Mouse (Mus musculus): ENCODE results near the gene Axin2. TPM values are rescaled to one million over a fixed set of nuclear protein-coding genes. Genes with fewer than 3 reads are reported as not detected.

The Axin2 gene
- polyA plus RNA-seq, 1 experiment from 2014 or later = 3.0 TPM

DNA sequence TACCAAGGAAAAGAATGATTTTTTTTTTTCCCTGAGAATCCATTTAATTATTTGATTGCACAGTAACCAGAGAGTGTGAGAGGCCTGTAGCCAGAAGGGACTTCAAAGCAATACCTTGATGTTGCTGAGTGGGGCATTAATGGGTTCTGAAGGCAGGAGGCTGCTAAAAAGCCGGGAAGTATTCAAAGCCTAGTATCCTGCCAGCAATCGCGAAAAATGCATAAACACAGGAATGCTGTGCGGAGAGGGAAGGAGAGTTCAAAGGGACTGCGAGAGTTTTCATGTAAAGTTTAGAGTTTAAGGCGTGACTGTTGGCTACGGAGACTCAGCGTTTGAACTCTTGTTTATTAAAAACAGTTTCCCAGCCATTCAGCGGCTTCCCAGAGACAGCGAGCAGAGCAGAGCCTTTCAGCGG lies 41.5 kb downstream of the Axin2 start:
- Histone ChIP-seq H3K4me3 (ENCODE audit: low read depth, low read length) (no peak overlapping the region), H3K9me3 (replicated peaks; ENCODE audit: control insufficient read depth, low read length) (no peaks in the 10 kb centered on the region), H3K9ac (ENCODE audit: low read depth, low read length) (0 out of 2 replicates have a peak overlapping the region, but pooled peaks have one; percentile 34), H3K4me2 (peak overlapping the region; percentile 48), H3K4me1 (ENCODE audit: control insufficient read depth, insufficient read depth, low read length) (peaks cover 6% of the 10 kb centered on the region), H3K27me3 (ENCODE audit: control insufficient read depth, insufficient read depth, low read length) (no peaks in the 10 kb centered on the region; the same call in 1 of the 2 replicates), H3K36me3 (ENCODE audit: control insufficient read depth, insufficient read depth, low read length) (no peaks in the 10 kb centered on the region), H3K27ac (ENCODE audit: low read depth, low read length) (no peak overlapping the region)
- ATAC-seq (replicated peaks; ENCODE audit: insufficient number of reproducible peaks, low FRiP score, low TSS enrichment) = no peak
- WGBS (ENCODE audit: insufficient replicate concordance) = 7% methylated on average over 11 of the region's 11 CpGs

DNA sequence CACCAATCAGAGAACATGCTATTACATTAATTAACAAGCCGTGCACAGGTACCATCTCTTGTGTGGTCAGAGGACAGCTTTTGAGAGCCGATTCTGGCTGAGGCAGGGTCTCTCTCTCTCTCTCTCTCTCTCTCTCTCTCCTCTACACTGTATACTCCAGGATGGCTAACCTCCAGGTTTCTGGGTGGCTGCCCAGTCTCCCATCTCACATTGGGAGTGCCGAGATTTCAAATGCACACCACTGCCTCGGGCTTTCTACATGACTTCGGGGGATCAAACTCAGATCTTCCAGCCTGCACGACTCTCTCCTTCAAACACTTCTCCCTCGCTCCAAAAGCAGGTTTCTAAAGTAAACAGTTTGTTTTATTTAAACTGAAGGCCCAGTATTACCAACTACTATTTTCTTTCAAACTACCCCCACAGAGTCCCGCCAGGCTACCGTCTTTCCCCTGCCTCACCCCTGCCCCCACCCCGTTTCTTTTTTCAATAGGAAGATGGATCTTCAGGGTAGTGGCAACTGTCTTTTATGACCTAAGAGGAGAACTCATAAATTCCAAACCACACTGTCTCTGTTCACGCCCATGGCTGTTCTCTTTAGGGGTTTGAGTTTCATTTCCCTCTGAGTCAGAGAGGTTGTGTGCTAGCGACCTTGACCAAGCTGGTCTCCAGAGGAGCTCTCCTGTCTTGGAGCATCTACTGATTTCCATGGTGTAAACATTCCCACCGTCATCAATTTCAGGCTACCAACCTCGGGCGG lies 43.5 kb downstream of the Axin2 start:
- 76% methylated on average over 15 of the region's 15 CpGs for whole genome bisulfite sequencing (ENCODE audit: insufficient replicate concordance)
- Histone ChIP-seq H3K4me3 (ENCODE audit: low read depth, low read length) (no peak overlapping the region), H3K4me1 (ENCODE audit: control insufficient read depth, insufficient read depth, low read length) (peaks cover 6% of the 10 kb centered on the region), H3K27me3 (ENCODE audit: control insufficient read depth, insufficient read depth, low read length) (no peaks in the 10 kb centered on the region; the same call in 1 of the 2 replicates), H3K9me3 (replicated peaks; ENCODE audit: control insufficient read depth, low read length) (no peaks in the 10 kb centered on the region), H3K36me3 (ENCODE audit: control insufficient read depth, insufficient read depth, low read length) (no peaks in the 10 kb centered on the region), H3K27ac (ENCODE audit: low read depth, low read length) (no peak overlapping the region), H3K9ac (ENCODE audit: low read depth, low read length) (no peak overlapping the region), H3K4me2 (no peak overlapping the region)
- ATAC-seq (replicated peaks; ENCODE audit: insufficient number of reproducible peaks, low FRiP score, low TSS enrichment) = no peak

DNA sequence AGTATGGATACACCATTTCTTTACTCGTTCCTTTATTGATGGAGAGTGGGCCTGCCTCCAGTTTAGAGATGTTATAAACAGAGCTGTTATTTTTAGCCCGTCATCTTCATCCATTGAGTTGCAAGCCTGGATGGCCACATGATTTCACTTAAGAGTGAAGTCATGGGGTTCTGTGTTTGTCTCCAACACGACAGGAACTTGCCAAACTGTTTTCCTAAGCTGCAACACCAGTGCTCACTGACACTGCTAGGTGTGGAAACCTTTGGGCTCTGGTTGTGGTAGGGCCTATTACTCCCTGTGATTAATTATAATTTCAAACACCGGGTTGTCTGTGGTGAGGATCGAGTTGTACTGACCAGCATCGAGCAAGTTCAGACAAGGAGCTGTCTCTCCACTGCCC lies 45.6 kb downstream of the Axin2 start:
- H3K27ac ChIP-seq (ENCODE audit: low read depth, low read length) = no peak overlapping the region
- H3K4me3 ChIP-seq (ENCODE audit: low read depth, low read length) = no peak overlapping the region
- peaks cover 6% of the 10 kb centered on the region for H3K4me1 ChIP-seq (ENCODE audit: control insufficient read depth, insufficient read depth, low read length)
- no peaks in the 10 kb centered on the region for H3K36me3 ChIP-seq (ENCODE audit: control insufficient read depth, insufficient read depth, low read length)
- no peaks in the 10 kb centered on the region; the same call in 1 of the 2 replicates for H3K27me3 ChIP-seq (ENCODE audit: control insufficient read depth, insufficient read depth, low read length)
- 52% methylated on average over 6 of the region's 6 CpGs for WGBS (ENCODE audit: insufficient replicate concordance)
- H3K9me3 ChIP-seq (replicated peaks; ENCODE audit: control insufficient read depth, low read length) = no peaks in the 10 kb centered on the region
- no peak overlapping the region for H3K9ac ChIP-seq (ENCODE audit: low read depth, low read length)
- no peak overlapping the region for H3K4me2 ChIP-seq
- no peak for ATAC-seq (replicated peaks; ENCODE audit: insufficient number of reproducible peaks, low FRiP score, low TSS enrichment)

DNA sequence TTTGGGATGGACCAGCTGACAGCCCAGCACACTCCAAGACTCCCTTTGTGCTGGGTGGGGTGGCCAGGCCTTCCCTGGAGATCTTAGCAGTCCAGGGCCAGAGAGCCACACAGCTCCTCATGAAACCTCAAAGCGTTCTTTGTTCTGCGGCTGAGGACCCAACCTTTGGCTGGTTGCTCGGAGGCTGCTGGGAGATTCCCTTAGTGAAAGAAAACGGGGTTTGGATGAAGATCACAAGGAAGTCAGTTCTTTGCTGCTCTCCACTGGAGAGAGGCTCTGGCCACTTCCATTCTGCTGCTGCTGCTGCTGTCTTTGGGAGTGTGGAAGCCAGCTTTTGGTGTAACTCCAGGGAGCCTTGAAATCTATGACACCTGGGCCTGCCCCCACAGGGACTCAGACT lies 53.3 kb downstream of the Axin2 start:
- H3K4me3 ChIP-seq (ENCODE audit: low read depth, low read length) = no peak overlapping the region
- H3K27ac ChIP-seq (ENCODE audit: low read depth, low read length) = no peak overlapping the region
- no peak overlapping the region for H3K4me2 ChIP-seq
- H3K36me3 ChIP-seq (ENCODE audit: control insufficient read depth, insufficient read depth, low read length) = no peaks in the 10 kb centered on the region
- peaks cover 13% of the 10 kb centered on the region for H3K27me3 ChIP-seq (ENCODE audit: control insufficient read depth, insufficient read depth, low read length)
- H3K4me1 ChIP-seq (ENCODE audit: control insufficient read depth, insufficient read depth, low read length) = no peaks in the 10 kb centered on the region
- H3K9me3 ChIP-seq (replicated peaks; ENCODE audit: control insufficient read depth, low read length) = no peaks in the 10 kb centered on the region
- 42% methylated on average over 4 of the region's 4 CpGs for WGBS (ENCODE audit: insufficient replicate concordance)
- no peak for ATAC-seq (replicated peaks; ENCODE audit: insufficient number of reproducible peaks, low FRiP score, low TSS enrichment)
- H3K9ac ChIP-seq (ENCODE audit: low read depth, low read length) = no peak overlapping the region

DNA sequence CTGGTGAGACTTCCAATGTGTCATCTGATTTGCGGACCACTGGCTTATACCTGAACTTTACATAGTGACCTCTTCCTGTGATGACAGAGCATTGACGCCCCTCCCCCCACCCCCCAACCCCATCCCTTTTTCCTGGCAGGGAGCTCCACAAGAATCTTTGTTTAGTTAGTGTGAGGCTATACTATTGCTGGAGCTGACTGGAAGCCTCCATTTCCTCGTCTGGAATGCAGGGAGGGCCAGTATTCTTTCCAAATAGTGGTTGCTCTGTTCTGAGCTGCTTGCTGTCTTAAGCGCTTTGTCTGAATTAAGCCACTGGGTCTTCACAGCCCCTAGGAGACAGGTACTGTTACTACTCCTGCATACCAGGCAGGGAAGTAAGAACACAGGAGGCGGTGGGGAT lies 53.7 kb downstream of the Axin2 start:
- H3K9me3 ChIP-seq (replicated peaks; ENCODE audit: control insufficient read depth, low read length) = no peaks in the 10 kb centered on the region
- H3K4me3 ChIP-seq (ENCODE audit: low read depth, low read length) = no peak overlapping the region
- H3K9ac ChIP-seq (ENCODE audit: low read depth, low read length) = no peak overlapping the region
- ATAC-seq (replicated peaks; ENCODE audit: insufficient number of reproducible peaks, low FRiP score, low TSS enrichment) = no peak
- no peaks in the 10 kb centered on the region for H3K4me1 ChIP-seq (ENCODE audit: control insufficient read depth, insufficient read depth, low read length)
- no peak overlapping the region for H3K4me2 ChIP-seq
- no peaks in the 10 kb centered on the region for H3K36me3 ChIP-seq (ENCODE audit: control insufficient read depth, insufficient read depth, low read length)
- peaks cover 13% of the 10 kb centered on the region for H3K27me3 ChIP-seq (ENCODE audit: control insufficient read depth, insufficient read depth, low read length)
- 30% methylated on average over 5 of the region's 5 CpGs for WGBS (ENCODE audit: insufficient replicate concordance)
- H3K27ac ChIP-seq (ENCODE audit: low read depth, low read length) = no peak overlapping the region

DNA sequence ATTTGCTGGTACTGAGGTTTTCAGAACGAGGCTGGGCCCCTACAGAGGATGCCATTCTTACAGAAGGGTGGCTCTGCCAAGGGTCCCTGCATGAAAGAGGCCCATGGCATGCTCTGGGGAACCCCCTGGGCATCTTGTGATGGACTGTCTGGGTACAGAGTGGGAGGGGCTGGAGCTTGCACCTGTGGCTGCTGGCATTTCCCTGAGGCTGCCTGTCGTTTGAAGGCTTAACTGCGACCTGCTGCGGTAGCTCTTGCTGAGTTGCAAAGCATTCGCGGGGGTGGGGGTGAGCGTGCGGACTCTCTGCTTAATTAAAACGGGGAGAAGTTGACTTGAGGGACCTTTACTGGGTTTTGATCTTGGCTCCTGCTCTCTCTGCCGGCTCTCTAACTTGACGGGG lies 55.4 kb downstream of the Axin2 start:
- WGBS (ENCODE audit: insufficient replicate concordance) = 27% methylated on average over 11 of the region's 11 CpGs
- Histone ChIP-seq H3K27me3 (ENCODE audit: control insufficient read depth, insufficient read depth, low read length) (peaks cover 13% of the 10 kb centered on the region), H3K27ac (ENCODE audit: low read depth, low read length) (no peak overlapping the region), H3K4me1 (ENCODE audit: control insufficient read depth, insufficient read depth, low read length) (no peaks in the 10 kb centered on the region), H3K9ac (ENCODE audit: low read depth, low read length) (no peak overlapping the region), H3K36me3 (ENCODE audit: control insufficient read depth, insufficient read depth, low read length) (no peaks in the 10 kb centered on the region), H3K4me2 (no peak overlapping the region), H3K9me3 (replicated peaks; ENCODE audit: control insufficient read depth, low read length) (no peaks in the 10 kb centered on the region), H3K4me3 (ENCODE audit: low read depth, low read length) (no peak overlapping the region)
- no peak for ATAC-seq (replicated peaks; ENCODE audit: insufficient number of reproducible peaks, low FRiP score, low TSS enrichment)

DNA sequence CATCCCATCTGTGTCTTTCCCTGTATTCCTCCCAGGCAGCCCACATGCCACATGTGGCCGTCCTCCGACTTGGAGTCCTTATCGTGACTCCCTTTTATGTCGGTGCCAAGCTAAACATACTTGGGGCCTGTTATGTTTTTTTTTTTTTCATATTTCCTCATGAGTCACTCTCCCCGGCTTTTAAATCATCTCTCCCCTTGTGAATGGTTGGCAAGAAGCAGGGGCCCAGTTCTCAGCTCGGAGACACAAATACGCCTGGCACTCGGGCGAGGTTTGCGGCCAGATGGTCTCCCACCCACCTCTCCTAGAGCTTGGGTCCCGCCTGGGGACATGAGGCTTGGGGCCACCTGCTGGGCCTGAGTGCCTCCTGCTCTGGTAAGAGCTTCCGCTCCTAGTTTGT lies 60.4 kb downstream of the Axin2 start:
- H3K27me3 ChIP-seq (ENCODE audit: control insufficient read depth, insufficient read depth, low read length) = peaks cover 7% of the 10 kb centered on the region; the same call in 1 of the 2 replicates

DNA sequence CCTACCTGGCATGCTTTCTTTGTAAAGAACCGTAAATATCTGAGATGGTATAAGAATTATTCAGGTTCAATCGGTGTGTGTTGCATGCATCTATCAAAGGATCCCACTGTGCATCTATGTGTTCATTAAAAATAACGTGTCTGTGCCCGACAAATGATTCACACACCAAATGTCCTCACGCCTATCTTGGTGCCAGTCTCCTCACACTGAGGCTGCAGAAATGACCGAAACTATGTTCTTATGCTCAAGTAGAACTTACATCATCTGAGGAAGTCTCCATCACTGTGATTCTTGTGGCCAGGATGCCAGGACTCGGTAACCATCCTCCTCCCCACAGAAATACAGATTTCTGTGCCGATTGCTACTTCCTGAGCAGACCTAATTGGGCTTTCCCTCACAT lies 60.9 kb downstream of the Axin2 start:
- H3K27ac ChIP-seq (ENCODE audit: low read depth, low read length) = no peak overlapping the region
- no peaks in the 10 kb centered on the region for H3K9me3 ChIP-seq (replicated peaks; ENCODE audit: control insufficient read depth, low read length)
- no peaks in the 10 kb centered on the region for H3K36me3 ChIP-seq (ENCODE audit: control insufficient read depth, insufficient read depth, low read length)
- H3K4me1 ChIP-seq (ENCODE audit: control insufficient read depth, insufficient read depth, low read length) = no peaks in the 10 kb centered on the region
- no peak for ATAC-seq (replicated peaks; ENCODE audit: insufficient number of reproducible peaks, low FRiP score, low TSS enrichment)
- no peak overlapping the region for H3K4me2 ChIP-seq
- WGBS (ENCODE audit: insufficient replicate concordance) = 76% methylated on average over 8 of the region's 8 CpGs
- H3K9ac ChIP-seq (ENCODE audit: low read depth, low read length) = no peak overlapping the region
- H3K4me3 ChIP-seq (ENCODE audit: low read depth, low read length) = no peak overlapping the region
- peaks cover 6% of the 10 kb centered on the region; the same call in 1 of the 2 replicates for H3K27me3 ChIP-seq (ENCODE audit: control insufficient read depth, insufficient read depth, low read length)

More for the DNA sequence above, 60.4 kb downstream of the Axin2 start:
- Histone ChIP-seq H3K9ac (ENCODE audit: low read depth, low read length) (no peak overlapping the region), H3K36me3 (ENCODE audit: control insufficient read depth, insufficient read depth, low read length) (no peaks in the 10 kb centered on the region), H3K27ac (ENCODE audit: low read depth, low read length) (no peak overlapping the region), H3K4me3 (ENCODE audit: low read depth, low read length) (no peak overlapping the region), H3K9me3 (replicated peaks; ENCODE audit: control insufficient read depth, low read length) (no peaks in the 10 kb centered on the region), H3K4me2 (no peak overlapping the region), H3K4me1 (ENCODE audit: control insufficient read depth, insufficient read depth, low read length) (no peaks in the 10 kb centered on the region)
- WGBS (ENCODE audit: insufficient replicate concordance) = 56% methylated on average over 12 of the region's 12 CpGs
- ATAC-seq (replicated peaks; ENCODE audit: insufficient number of reproducible peaks, low FRiP score, low TSS enrichment) = no peak

Measured in heart, embryonic 11.5 days (tissue).